Mouse (Mus musculus) E14TG2a.4 (cell line): ENCODE data around the gene Atic.

Source experiments
- CTCF ChIP-seq: conservative IDR thresholded peaks from 2 replicates; pipeline ENCODE4 v1.5.1; 2014; ENCODE audit warnings: low read length
- NANOG ChIP-seq: IDR thresholded peaks from 2 replicates; pipeline ENCODE4 v1.6.1; 2014; ENCODE audit warnings: borderline replicate concordance, low read length, mixed read lengths

- no peak for TF ChIP-seq CTCF
- TF ChIP-seq NANOG: no peak
Measured at GRCm38 (mm10) chr1:71593184-71593583, 36.2 kb downstream of the Atic start.
